Mouse (Mus musculus): Measurements from ENCODE around the gene Prss44.

GRCm38 (mm10) chr9:110858523-110858922 lies 44.7 kb downstream of the Prss44 start:
- TF ChIP-seq POLR2A (IDR thresholded peaks at IDR 0.05; ENCODE audit: borderline replicate concordance, control insufficient read depth, low read depth, low read length): no peak
- TF ChIP-seq CTCF (IDR thresholded peaks at IDR 0.05; ENCODE audit: control insufficient read depth, insufficient read depth, low read length): no peak

All from bone marrow, adult 2 months (tissue).